19 mouse cellular contexts compared by ENCODE assay signal in genomic region chr2:133906269-133906668, GRCm38 (mm10).
"Had no signal": no experiment of that assay in that cellular context is flagged by ENCODE, and none has a peak within 500 bp of the region (broad histone marks: within the 10 kb centered on the region; RNA-seq: fewer than 3 reads in every experiment).

No protein-coding gene starts in this region.

- H3K4me3 ChIP-seq: kidney, embryonic 15.5 days; limb, embryonic 13.5 days; liver, embryonic 12.5 days; liver, embryonic 15.5 days; midbrain, embryonic 10.5 days; midbrain, embryonic 13.5 days; stomach, embryonic 15.5 days had no signal

- H3K36me3 ChIP-seq: kidney, embryonic 15.5 days; limb, embryonic 13.5 days; liver, embryonic 12.5 days; liver, embryonic 15.5 days; midbrain, embryonic 10.5 days; midbrain, embryonic 13.5 days; stomach, embryonic 15.5 days had no signal

- DNase-seq: kidney, adult 2 months; kidney, postnatal 10 days; kidney, postnatal 4 days; left cerebral cortex, postnatal 4 days; liver; right cerebral cortex, postnatal 14 days; right cerebral cortex, postnatal 4 days; spleen, adult 18-20 months; thymus, postnatal 25 days had no signal

- H3K4me2 ChIP-seq: kidney, embryonic 15.5 days; limb, embryonic 13.5 days; liver, embryonic 12.5 days; liver, embryonic 15.5 days; midbrain, embryonic 13.5 days; stomach, embryonic 15.5 days had no signal

- H3K4me1 ChIP-seq: kidney, embryonic 15.5 days; limb, embryonic 13.5 days; liver, embryonic 12.5 days; liver, embryonic 15.5 days; midbrain, embryonic 10.5 days; midbrain, embryonic 13.5 days; stomach, embryonic 15.5 days had no signal

- H3K27ac ChIP-seq: kidney, embryonic 15.5 days; limb, embryonic 13.5 days; liver, embryonic 12.5 days; liver, embryonic 15.5 days; macrophage; midbrain, embryonic 10.5 days; midbrain, embryonic 13.5 days; stomach, embryonic 15.5 days had no signal

- H3K9ac ChIP-seq: kidney, embryonic 15.5 days; limb, embryonic 13.5 days; liver, embryonic 12.5 days; liver, embryonic 15.5 days; midbrain, embryonic 13.5 days; stomach, embryonic 15.5 days had no signal

- ATAC-seq: intestine, postnatal 0 days; liver, embryonic 12.5 days; midbrain, embryonic 13.5 days; midbrain, embryonic 16.5 days had no signal

- H3K27me3 ChIP-seq: kidney, embryonic 15.5 days; limb, embryonic 13.5 days; liver, embryonic 12.5 days; liver, embryonic 15.5 days; midbrain, embryonic 13.5 days; stomach, embryonic 15.5 days had no signal

- H3K9me3 ChIP-seq: kidney, embryonic 15.5 days; limb, embryonic 13.5 days; liver, embryonic 12.5 days; liver, embryonic 15.5 days; midbrain, embryonic 10.5 days; midbrain, embryonic 13.5 days; stomach, embryonic 15.5 days had no signal
